Mouse (Mus musculus): ENCODE measurements at regions not wholly inside any gene's neighbourhood (a gene's known extent, or its start where the extent isn't known, plus 50 kb on each side); places are given as distances from the start of the nearest gene placed in this dataset.
A peak's percentile ranks its signal among the peaks of the same experiment; 100 is the strongest.

DNA sequence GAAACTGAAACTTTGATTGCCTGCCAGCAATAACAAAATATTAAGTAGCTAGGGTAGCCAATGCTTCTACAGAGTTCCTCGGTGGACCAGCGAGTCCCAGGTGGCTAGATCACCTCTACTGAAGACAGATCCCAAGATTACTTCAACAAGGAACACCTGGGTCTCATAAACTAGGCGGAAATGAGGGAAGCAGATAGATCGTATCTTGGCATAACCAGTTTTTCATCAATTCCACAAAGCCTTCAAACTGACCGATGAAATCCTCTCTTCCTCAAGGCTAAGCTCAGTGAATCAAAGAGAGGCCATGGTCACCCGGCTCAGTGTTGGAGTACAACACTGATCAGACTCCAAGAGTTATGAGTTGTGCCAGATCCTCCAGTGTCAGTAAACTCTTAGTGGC, 400.4 kb upstream of the Sphkap start:
- H3K4me1 ChIP-seq (ENCODE audit: control insufficient read depth, insufficient read depth, low read length) = no peaks in the 10 kb centered on the region
- no peak for DNase-seq (ENCODE audit: low spot score)
- no peaks in the 10 kb centered on the region for H3K9me3 ChIP-seq (replicated peaks; ENCODE audit: control insufficient read depth, low read length)
- no peak overlapping the region for H3K9ac ChIP-seq (ENCODE audit: low read length)
- no peak for ATAC-seq
- H3K36me3 ChIP-seq (ENCODE audit: control insufficient read depth, insufficient read depth, low read length) = no peaks in the 10 kb centered on the region
- no peaks in the 10 kb centered on the region for H3K27me3 ChIP-seq (replicated peaks; ENCODE audit: control insufficient read depth, insufficient read depth, low read length)
- H3K4me2 ChIP-seq (ENCODE audit: low read length) = no peak overlapping the region
- H3K27ac ChIP-seq (ENCODE audit: low read depth, low read length) = no peak overlapping the region
- 94% methylated on average over 6 of the region's 6 CpGs for WGBS
- no peak overlapping the region for H3K4me3 ChIP-seq (ENCODE audit: low read depth, low read length)

DNA sequence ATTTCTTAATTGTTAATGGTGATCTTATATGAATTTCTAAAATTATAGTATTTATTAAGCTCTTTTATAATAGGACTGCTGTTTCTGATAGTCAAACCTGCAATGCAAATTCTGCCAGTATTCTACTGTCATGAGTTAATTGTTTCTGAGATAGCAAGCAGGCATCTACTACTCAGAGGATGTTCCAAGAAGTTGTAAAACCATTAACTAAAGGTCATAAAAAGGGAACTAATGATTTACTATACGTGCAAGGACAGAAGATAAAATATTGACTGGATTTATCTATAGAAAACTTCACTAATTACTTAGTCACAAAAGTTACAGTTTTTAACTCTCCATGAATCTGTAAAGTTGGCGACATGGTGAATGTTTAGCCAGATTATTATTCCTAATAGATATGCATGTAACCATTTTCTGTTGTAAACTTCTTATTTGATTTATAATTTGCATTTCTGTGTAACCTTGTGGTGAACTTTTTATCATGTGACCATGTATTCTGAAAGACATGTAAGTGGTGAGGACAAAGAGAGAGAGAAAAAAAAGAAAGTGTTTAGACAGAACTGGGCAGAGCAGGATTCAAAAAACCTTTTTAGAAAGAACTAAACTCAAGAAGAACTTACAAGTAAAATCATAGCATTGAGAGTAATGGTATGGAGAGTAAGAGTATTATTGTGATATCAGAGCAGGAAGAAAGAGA, 395.5 kb upstream of the Sphkap start:
- ATAC-seq (no peak), DNase-seq (ENCODE audit: low spot score) (no peak)
- no peak overlapping the region for H3K9ac ChIP-seq (ENCODE audit: low read length)
- no peak overlapping the region for H3K4me2 ChIP-seq (ENCODE audit: low read length)
- 86% methylated on average over 2 of the region's 2 CpGs for WGBS
- H3K27me3 ChIP-seq (replicated peaks; ENCODE audit: control insufficient read depth, insufficient read depth, low read length) = no peaks in the 10 kb centered on the region
- no peaks in the 10 kb centered on the region for H3K9me3 ChIP-seq (replicated peaks; ENCODE audit: control insufficient read depth, low read length)
- H3K4me3 ChIP-seq (ENCODE audit: low read depth, low read length) = no peak overlapping the region
- H3K4me1 ChIP-seq (ENCODE audit: control insufficient read depth, insufficient read depth, low read length) = no peaks in the 10 kb centered on the region
- H3K27ac ChIP-seq (ENCODE audit: low read depth, low read length) = no peak overlapping the region
- no peaks in the 10 kb centered on the region for H3K36me3 ChIP-seq (ENCODE audit: control insufficient read depth, insufficient read depth, low read length)

DNA sequence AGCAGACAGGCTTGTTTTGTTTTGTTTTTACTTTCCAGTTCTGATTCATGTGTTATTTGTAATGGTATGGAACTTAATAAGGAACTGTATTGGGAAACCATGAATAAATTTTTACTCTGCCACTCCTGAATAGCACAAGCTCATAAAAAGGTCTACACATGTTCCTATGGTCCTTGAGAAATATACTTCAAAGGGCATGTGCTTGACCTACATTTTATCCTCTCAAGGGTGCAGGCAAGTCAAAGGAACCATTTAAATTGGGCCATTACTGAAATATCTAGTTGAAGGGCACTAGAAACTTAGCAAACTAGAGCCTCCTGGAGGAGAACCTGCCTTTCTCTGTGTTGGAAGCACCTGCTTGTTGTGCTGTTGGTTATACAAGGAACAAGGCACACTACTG, 393.8 kb upstream of the Sphkap start:
- Histone ChIP-seq H3K27ac (ENCODE audit: low read depth, low read length) (no peak overlapping the region), H3K4me3 (ENCODE audit: low read depth, low read length) (no peak overlapping the region), H3K4me1 (ENCODE audit: control insufficient read depth, insufficient read depth, low read length) (no peaks in the 10 kb centered on the region), H3K4me2 (ENCODE audit: low read length) (no peak overlapping the region), H3K9ac (ENCODE audit: low read length) (no peak overlapping the region), H3K9me3 (replicated peaks; ENCODE audit: control insufficient read depth, low read length) (no peaks in the 10 kb centered on the region), H3K27me3 (replicated peaks; ENCODE audit: control insufficient read depth, insufficient read depth, low read length) (no peaks in the 10 kb centered on the region), H3K36me3 (ENCODE audit: control insufficient read depth, insufficient read depth, low read length) (no peaks in the 10 kb centered on the region)
- ATAC-seq (no peak), DNase-seq (ENCODE audit: low spot score) (no peak)

DNA sequence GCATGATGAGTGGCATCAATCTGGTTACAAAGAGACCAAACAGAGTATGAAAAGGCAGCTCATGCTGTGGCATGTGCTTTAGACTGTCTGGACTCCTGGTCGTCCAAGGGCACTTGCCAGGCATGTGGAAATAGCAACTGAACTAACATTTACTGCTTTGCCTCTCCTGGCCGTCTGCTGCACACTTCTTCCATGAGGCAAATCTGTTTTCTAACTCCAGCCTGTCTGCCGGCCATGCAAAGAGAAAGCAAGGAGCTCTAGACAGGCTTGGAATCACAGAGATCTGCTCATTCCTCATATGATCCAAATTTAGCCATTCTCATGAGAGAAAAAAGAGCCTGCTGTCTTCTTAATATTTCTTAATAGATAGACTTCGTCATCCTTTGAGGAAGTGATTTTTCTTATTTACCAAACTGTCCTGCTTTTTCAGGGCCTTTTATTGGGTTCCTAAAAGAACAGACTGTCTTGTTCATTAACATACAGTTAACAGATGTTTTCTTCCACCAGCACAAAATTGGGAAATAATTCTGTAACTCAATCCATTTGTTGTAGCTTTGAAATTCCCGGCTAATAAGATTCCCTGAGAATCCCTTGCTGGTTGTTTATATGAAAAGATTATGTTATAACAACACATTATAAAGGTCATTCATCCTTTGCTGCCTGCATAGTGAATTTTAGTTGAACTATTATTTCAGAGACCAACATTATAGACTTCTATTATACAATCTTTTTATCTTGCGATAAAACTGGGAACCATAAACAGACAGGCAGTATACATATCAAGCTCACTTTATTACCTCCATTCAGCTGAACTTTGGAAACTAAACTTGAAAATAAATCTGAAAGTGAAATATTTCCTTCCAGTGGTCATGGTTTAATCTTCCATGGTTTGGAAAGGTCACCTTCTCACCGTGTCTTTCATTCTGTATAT, 389.2 kb upstream of the Sphkap start:
- Histone ChIP-seq H3K36me3 (ENCODE audit: control insufficient read depth, insufficient read depth, low read length) (no peaks in the 10 kb centered on the region), H3K4me2 (ENCODE audit: low read length) (no peak overlapping the region), H3K4me3 (ENCODE audit: low read depth, low read length) (no peak overlapping the region), H3K27ac (ENCODE audit: low read depth, low read length) (no peak overlapping the region), H3K27me3 (replicated peaks; ENCODE audit: control insufficient read depth, insufficient read depth, low read length) (no peaks in the 10 kb centered on the region), H3K4me1 (ENCODE audit: control insufficient read depth, insufficient read depth, low read length) (no peaks in the 10 kb centered on the region), H3K9me3 (replicated peaks; ENCODE audit: control insufficient read depth, low read length) (no peaks in the 10 kb centered on the region), H3K9ac (ENCODE audit: low read length) (no peak overlapping the region)
- DNase-seq (ENCODE audit: low spot score) (no peak), ATAC-seq (no peak)
- WGBS = 80% methylated on average over 7 of the region's 7 CpGs

DNA sequence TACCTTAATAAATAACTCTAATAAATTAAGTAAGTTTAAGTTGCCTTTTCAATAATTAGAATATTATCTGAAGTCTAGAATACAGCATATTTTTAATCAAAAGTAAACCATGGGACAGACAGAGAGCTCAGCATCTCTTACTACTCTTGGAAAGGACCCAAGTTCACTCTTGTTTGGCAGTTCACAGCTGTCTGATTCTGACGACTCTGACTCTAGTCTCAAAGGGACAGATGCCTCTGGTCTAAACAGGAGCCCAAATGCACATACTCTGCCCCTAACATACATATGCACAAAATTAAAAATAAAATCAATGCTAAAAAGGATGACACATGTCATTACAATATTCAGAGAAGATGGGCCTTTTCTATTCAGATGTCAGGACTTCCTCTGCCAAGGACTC, 369.2 kb upstream of the Sphkap start:
- no peaks in the 10 kb centered on the region for H3K9me3 ChIP-seq (replicated peaks; ENCODE audit: control insufficient read depth, low read length)
- peak; percentile 57; the same call in 1 of the 2 replicates for ATAC-seq
- H3K27me3 ChIP-seq (replicated peaks; ENCODE audit: control insufficient read depth, insufficient read depth, low read length) = no peaks in the 10 kb centered on the region
- H3K4me2 ChIP-seq (ENCODE audit: low read length) = no peak overlapping the region
- peak; percentile 52 for DNase-seq (ENCODE audit: low spot score)
- H3K27ac ChIP-seq (ENCODE audit: low read depth, low read length) = no peak overlapping the region
- H3K4me1 ChIP-seq (ENCODE audit: control insufficient read depth, insufficient read depth, low read length) = no peaks in the 10 kb centered on the region
- 32% methylated on average over 1 of the region's 1 CpGs for WGBS
- H3K4me3 ChIP-seq (ENCODE audit: low read depth, low read length) = no peak overlapping the region
- H3K36me3 ChIP-seq (ENCODE audit: control insufficient read depth, insufficient read depth, low read length) = no peaks in the 10 kb centered on the region
- H3K9ac ChIP-seq (ENCODE audit: low read length) = no peak overlapping the region

- Histone ChIP-seq H3K4me1 (ENCODE audit: control insufficient read depth, insufficient read depth, low read length) (no peaks in the 10 kb centered on the region), H3K9me3 (replicated peaks; ENCODE audit: control insufficient read depth, low read length) (no peaks in the 10 kb centered on the region), H3K4me3 (ENCODE audit: low read depth, low read length) (no peak overlapping the region), H3K27ac (ENCODE audit: low read depth, low read length) (no peak overlapping the region), H3K9ac (ENCODE audit: low read length) (no peak overlapping the region), H3K4me2 (ENCODE audit: low read length) (no peak overlapping the region), H3K36me3 (ENCODE audit: control insufficient read depth, insufficient read depth, low read length) (no peaks in the 10 kb centered on the region), H3K27me3 (replicated peaks; ENCODE audit: control insufficient read depth, insufficient read depth, low read length) (no peaks in the 10 kb centered on the region)
- ATAC-seq (no peak), DNase-seq (ENCODE audit: low spot score) (no peak)
- WGBS = 74% methylated on average over 3 of the region's 3 CpGs
Measured at GRCm38 (mm10) chr1:83771160-83771559, 363.2 kb upstream of the Sphkap start.

DNA sequence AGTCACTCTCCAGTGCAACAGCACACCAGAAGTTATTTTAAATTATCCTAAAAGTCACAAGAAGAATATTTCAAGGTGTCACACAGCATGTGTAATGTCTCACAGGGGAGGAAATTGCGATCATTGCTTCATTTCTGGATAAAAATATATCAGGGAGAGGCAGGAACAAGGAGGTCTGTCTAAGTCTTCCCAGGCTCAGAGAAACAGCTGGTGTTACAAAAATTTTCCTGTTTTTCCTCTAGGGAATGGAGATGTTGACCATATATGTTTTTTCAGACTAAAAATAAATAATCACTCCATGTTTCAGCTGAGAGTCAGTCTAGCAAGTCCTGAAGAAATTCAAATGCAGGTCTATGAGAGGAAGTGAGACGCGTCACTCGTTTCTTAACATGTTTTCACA, 353.5 kb upstream of the Sphkap start:
- DNase-seq (ENCODE audit: low spot score) = no peak
- H3K4me1 ChIP-seq (ENCODE audit: control insufficient read depth, insufficient read depth, low read length) = no peaks in the 10 kb centered on the region
- 89% methylated on average over 4 of the region's 4 CpGs for WGBS

GRCm38 (mm10) chr1:83756866-83757265, 348.9 kb upstream of the Sphkap start:
- ATAC-seq (no peak), DNase-seq (ENCODE audit: low spot score) (no peak)
- H3K27ac ChIP-seq (ENCODE audit: low read depth, low read length) = no peak overlapping the region
- H3K4me1 ChIP-seq (ENCODE audit: control insufficient read depth, insufficient read depth, low read length) = no peaks in the 10 kb centered on the region
- no peak overlapping the region for H3K9ac ChIP-seq (ENCODE audit: low read length)
- H3K4me3 ChIP-seq (ENCODE audit: low read depth, low read length) = no peak overlapping the region
- no peaks in the 10 kb centered on the region for H3K36me3 ChIP-seq (ENCODE audit: control insufficient read depth, insufficient read depth, low read length)
- H3K27me3 ChIP-seq (replicated peaks; ENCODE audit: control insufficient read depth, insufficient read depth, low read length) = no peaks in the 10 kb centered on the region
- H3K9me3 ChIP-seq (replicated peaks; ENCODE audit: control insufficient read depth, low read length) = no peaks in the 10 kb centered on the region
- no peak overlapping the region for H3K4me2 ChIP-seq (ENCODE audit: low read length)

More for the DNA sequence above, 353.5 kb upstream of the Sphkap start:
- ATAC-seq = no peak
- Histone ChIP-seq H3K4me2 (ENCODE audit: low read length) (no peak overlapping the region), H3K9me3 (replicated peaks; ENCODE audit: control insufficient read depth, low read length) (no peaks in the 10 kb centered on the region), H3K4me3 (ENCODE audit: low read depth, low read length) (no peak overlapping the region), H3K27me3 (replicated peaks; ENCODE audit: control insufficient read depth, insufficient read depth, low read length) (no peaks in the 10 kb centered on the region), H3K36me3 (ENCODE audit: control insufficient read depth, insufficient read depth, low read length) (no peaks in the 10 kb centered on the region), H3K27ac (ENCODE audit: low read depth, low read length) (no peak overlapping the region), H3K9ac (ENCODE audit: low read length) (no peak overlapping the region)

- ATAC-seq = no peak
- no peaks in the 10 kb centered on the region for H3K36me3 ChIP-seq (ENCODE audit: control insufficient read depth, insufficient read depth, low read length)
- no peak overlapping the region for H3K9ac ChIP-seq (ENCODE audit: low read length)
- no peak overlapping the region for H3K4me3 ChIP-seq (ENCODE audit: low read depth, low read length)
- no peak overlapping the region for H3K27ac ChIP-seq (ENCODE audit: low read depth, low read length)
- no peaks in the 10 kb centered on the region for H3K27me3 ChIP-seq (replicated peaks; ENCODE audit: control insufficient read depth, insufficient read depth, low read length)
- no peaks in the 10 kb centered on the region for H3K4me1 ChIP-seq (ENCODE audit: control insufficient read depth, insufficient read depth, low read length)
- WGBS = 59% methylated on average over 1 of the region's 1 CpGs
- no peak overlapping the region for H3K4me2 ChIP-seq (ENCODE audit: low read length)
- DNase-seq (ENCODE audit: low spot score) = no peak
- H3K9me3 ChIP-seq (replicated peaks; ENCODE audit: control insufficient read depth, low read length) = no peaks in the 10 kb centered on the region
Measured at GRCm38 (mm10) chr1:83755336-83755735, 347.3 kb upstream of the Sphkap start.

Data from forebrain, embryonic 14.5 days (tissue).